Mouse (Mus musculus): ENCODE measurements at regions not wholly inside any gene's neighbourhood (a gene's known extent, or its start where the extent isn't known, plus 50 kb on each side); places are given as distances from the start of the nearest gene placed in this dataset.

GRCm38 (mm10) chr2:12697209-12697608, 226.6 kb upstream of the Pter start:
- no peak for DNase-seq

GRCm38 (mm10) chr2:12699331-12699730, 224.5 kb upstream of the Pter start:
- DNase-seq = no peak

GRCm38 (mm10) chr2:12707514-12707913, 216.3 kb upstream of the Pter start:
- no peak for DNase-seq

GRCm38 (mm10) chr2:12709156-12709923, 214.5 kb upstream of the Pter start:
- DNase-seq = peak; percentile 46

- DNase-seq = peak; percentile 7
These were observed 214.0 kb upstream of the Pter start for GRCm38 (mm10) chr2:12709924-12710240.

- DNase-seq = no peak
These were observed 207.5 kb upstream of the Pter start for GRCm38 (mm10) chr2:12716124-12717012.

- no peak for DNase-seq
These were observed 194.6 kb upstream of the Pter start for GRCm38 (mm10) chr2:12729251-12729650.

- no peak for DNase-seq
These were observed 186.7 kb upstream of the Pter start for GRCm38 (mm10) chr2:12737140-12737539.

- no peak for DNase-seq
These were observed 177.0 kb upstream of the Pter start for GRCm38 (mm10) chr2:12746856-12747255.

- no peak for DNase-seq
These were observed 165.0 kb upstream of the Pter start for GRCm38 (mm10) chr2:12758816-12759215.

GRCm38 (mm10) chr2:12759931-12760330, 163.9 kb upstream of the Pter start:
- no peak for DNase-seq

- DNase-seq = no peak
These were observed 162.4 kb upstream of the Pter start for GRCm38 (mm10) chr2:12761461-12761860.

- DNase-seq = no peak
These were observed 159.3 kb upstream of the Pter start for GRCm38 (mm10) chr2:12764510-12764909.

- DNase-seq = no peak
These were observed 158.5 kb upstream of the Pter start for GRCm38 (mm10) chr2:12765336-12765735.

GRCm38 (mm10) chr2:12776866-12777265, 147.0 kb upstream of the Pter start:
- no peak for DNase-seq

- no peak for DNase-seq
These were observed 146.1 kb upstream of the Pter start for GRCm38 (mm10) chr2:12777696-12778095.

- DNase-seq = no peak
These were observed 131.2 kb upstream of the Pter start for GRCm38 (mm10) chr2:12792596-12792995.

- DNase-seq = no peak
These were observed 126.1 kb upstream of the Pter start for GRCm38 (mm10) chr2:12797615-12798169.

GRCm38 (mm10) chr2:12799153-12799925, 124.5 kb upstream of the Pter start:
- DNase-seq = no peak

GRCm38 (mm10) chr2:12802667-12803066, 121.2 kb upstream of the Pter start:
- DNase-seq = no peak

- DNase-seq = no peak
These were observed 118.7 kb upstream of the Pter start for GRCm38 (mm10) chr2:12805096-12805495.

- DNase-seq = no peak
These were observed 115.4 kb upstream of the Pter start for GRCm38 (mm10) chr2:12808466-12808865.

GRCm38 (mm10) chr2:12815339-12815738, 108.5 kb upstream of the Pter start:
- no peak for DNase-seq

Data from right cerebral cortex, postnatal 4 days (tissue).